ENCODE assay signal across 8 mouse cellular contexts in genomic region chr7:133121080-133121607, GRCm38 (mm10). TPM values are rescaled to one million over a fixed set of nuclear protein-coding genes. Genes with fewer than 3 reads are reported as not detected.
A peak's percentile ranks its signal among the peaks of the same experiment; 100 is the strongest.
DNase-seq lines count a peak whose midpoint lies in the region; ATAC-seq and TF ChIP-seq lines count a peak whose summit lies in the region.

No protein-coding gene starts in this region.

- TF ChIP-seq CTCF in heart, postnatal 0 days (IDR thresholded peaks at IDR 0.05; ENCODE audit: low read depth): no peak
- TF ChIP-seq CTCF in MEL (IDR thresholded peaks at IDR 0.05 in 2 of 3, conservative IDR thresholded peaks at IDR 0.05 in 1 of 3; ENCODE audit: control insufficient read depth in 1 of 3, insufficient read depth in 1 of 3, low read depth in 2 of 3, low read length in 3 of 3, poor library complexity in 1 of 3, severe bottlenecking in 1 of 3): no peak
- no peak for TF ChIP-seq CTCF in forebrain, postnatal 0 days (IDR thresholded peaks at IDR 0.05; ENCODE audit: low read depth)

- no peak for TF ChIP-seq RAD21 in MEL (IDR thresholded peaks at IDR 0.05; ENCODE audit: low read depth, low read length)

- TF ChIP-seq EP300 in heart, postnatal 0 days (IDR thresholded peaks at IDR 0.05; ENCODE audit: low read depth): no peak
- peak in 1 of 2 experiments; percentile 47; a peak in 2 of 4 replicates for TF ChIP-seq EP300 in MEL (IDR thresholded peaks at IDR 0.05; ENCODE audit: low read depth in 1 of 2, low read length in 2 of 2)

- no peaks in the 10 kb centered on the region for H3K27me3 ChIP-seq in heart, postnatal 0 days (ENCODE audit: control insufficient read depth, insufficient read depth, low read length)
- no peaks in the 10 kb centered on the region for H3K27me3 ChIP-seq in MEL (ENCODE audit: control insufficient read depth in 1 of 2, insufficient read depth in 2 of 2, low read length in 2 of 2)
- no peaks in the 10 kb centered on the region; the same call in 1 of the 2 replicates for H3K27me3 ChIP-seq in forebrain, postnatal 0 days (ENCODE audit: insufficient read depth, low read length)
- peaks cover 14% of the 10 kb centered on the region for H3K27me3 ChIP-seq in midbrain, embryonic 10.5 days (ENCODE audit: low read depth, poor library complexity, severe bottlenecking)

- peaks cover 66% of the 10 kb centered on the region for H3K79me2 ChIP-seq in MEL (ENCODE audit: control insufficient read depth, insufficient read depth, low read length, poor library complexity)

- H3K4me3 ChIP-seq in heart, postnatal 0 days (ENCODE audit: low read depth, low read length): peak overlapping the region; percentile 93
- H3K4me3 ChIP-seq in MEL (ENCODE audit: control insufficient read depth in 1 of 2, insufficient read depth in 1 of 2, low read depth in 2 of 2, low read length in 2 of 2): peak overlapping the region; percentile 97
- peak overlapping the region; percentile 79 for H3K4me3 ChIP-seq in forebrain, postnatal 0 days (ENCODE audit: low read depth, low read length)
- H3K4me3 ChIP-seq in midbrain, embryonic 10.5 days: peak overlapping the region; percentile 97

- peaks cover 43% of the 10 kb centered on the region for H3K4me1 ChIP-seq in heart, postnatal 0 days (ENCODE audit: control insufficient read depth, insufficient read depth)
- H3K4me1 ChIP-seq in MEL (ENCODE audit: control insufficient read depth in 1 of 2, insufficient read depth in 2 of 2, low read length in 2 of 2): peaks cover 0 to 12% of the 10 kb centered on the region in 2 experiments; a peak in 3 of 4 replicates
- H3K4me1 ChIP-seq in forebrain, postnatal 0 days (ENCODE audit: insufficient read depth): peaks cover 4% of the 10 kb centered on the region
- peaks cover 68% of the 10 kb centered on the region for H3K4me1 ChIP-seq in midbrain, embryonic 10.5 days

- no peak for DNase-seq in heart, postnatal 0 days (ENCODE audit: low spot score)
- no peak for DNase-seq in heart, adult 11 months
- DNase-seq in MEL (ENCODE audit: low read depth, low spot score) (peak; percentile 63), adipocyte (ENCODE audit: low spot score) (no peak)
- no peak for DNase-seq in forebrain, postnatal 0 days
- no peak for DNase-seq in midbrain, embryonic 10.5 days (ENCODE audit: low spot score)
- DNase-seq in c-Kit-positive CD71-positive TER-119-positive erythroid progenitor cells, embryonic 14.5 days (ENCODE audit: low spot score): no peak
- DNase-seq in B cell, adult 2 months: no peak

- peak overlapping the region; percentile 97 for H3K27ac ChIP-seq in heart, postnatal 0 days (ENCODE audit: low read depth)
- H3K27ac ChIP-seq in MEL (ENCODE audit: control insufficient read depth, low read depth, low read length): peak overlapping the region; percentile 60
- H3K27ac ChIP-seq in forebrain, postnatal 0 days (ENCODE audit: low read depth, low read length): peak overlapping the region; percentile 89
- peak overlapping the region; percentile 100 for H3K27ac ChIP-seq in midbrain, embryonic 10.5 days (replicated peaks)

- WGBS in heart, postnatal 0 days: 5% methylated on average over 14 of the region's 14 CpGs
- 3% methylated on average over 14 of the region's 14 CpGs for WGBS in forebrain, postnatal 0 days
- 1% methylated on average over 14 of the region's 14 CpGs for WGBS in midbrain, embryonic 10.5 days

- TF ChIP-seq POLR2A in MEL (IDR thresholded peaks at IDR 0.05; ENCODE audit: control insufficient read depth in 1 of 2, insufficient read depth in 1 of 2, low read depth in 1 of 2, low read length in 2 of 2, poor library complexity in 1 of 2): no peak

- no peak for ATAC-seq in heart, postnatal 0 days (ENCODE audit: insufficient read depth, low read depth)
- ATAC-seq in forebrain, postnatal 0 days: no peak

- peak overlapping the region; percentile 97 for H3K9ac ChIP-seq in heart, postnatal 0 days (replicated peaks; ENCODE audit: low read depth, low read length)
- peak overlapping the region; percentile 78 for H3K9ac ChIP-seq in MEL (ENCODE audit: control insufficient read depth, low read depth, low read length, poor library complexity, severe bottlenecking)
- peak overlapping the region; percentile 80 for H3K9ac ChIP-seq in forebrain, postnatal 0 days

- peak overlapping the region; percentile 68 for H3K4me2 ChIP-seq in heart, postnatal 0 days (ENCODE audit: low read depth, low read length)
- peak overlapping the region; percentile 99 for H3K4me2 ChIP-seq in forebrain, postnatal 0 days (ENCODE audit: low read depth)

- no peaks in the 10 kb centered on the region for H3K36me3 ChIP-seq in heart, postnatal 0 days (replicated peaks; ENCODE audit: control insufficient read depth, insufficient read depth, low read length)
- peaks cover 2 to 17% of the 10 kb centered on the region in 2 experiments; a peak in 3 of 4 replicates for H3K36me3 ChIP-seq in MEL (ENCODE audit: control insufficient read depth in 1 of 2, insufficient read depth in 2 of 2, low read length in 2 of 2)
- no peaks in the 10 kb centered on the region for H3K36me3 ChIP-seq in forebrain, postnatal 0 days (ENCODE audit: insufficient read depth)
- no peaks in the 10 kb centered on the region for H3K36me3 ChIP-seq in midbrain, embryonic 10.5 days

- no peaks in the 10 kb centered on the region for H3K9me3 ChIP-seq in heart, postnatal 0 days (replicated peaks; ENCODE audit: control insufficient read depth, low read length)
- no peaks in the 10 kb centered on the region for H3K9me3 ChIP-seq in MEL (replicated peaks; ENCODE audit: insufficient read depth, low read length)
- H3K9me3 ChIP-seq in forebrain, postnatal 0 days (ENCODE audit: low read length): no peaks in the 10 kb centered on the region
- no peaks in the 10 kb centered on the region for H3K9me3 ChIP-seq in midbrain, embryonic 10.5 days (replicated peaks)

TF ChIP-seq in MEL, 35 proteins besides CTCF, POLR2A, EP300 and RAD21:
- TF ChIP-seq ZNF384 (IDR thresholded peaks at IDR 0.05; ENCODE audit: low read depth, low read length): peak; percentile 73
- 0 out of 2 replicates have a peak, but pooled peaks have one; percentile 3 for TF ChIP-seq NELFE (IDR thresholded peaks at IDR 0.05; ENCODE audit: low read depth, low read length)
- TF ChIP-seq MAX (IDR thresholded peaks at IDR 0.05; ENCODE audit: low read length): peak; percentile 61
- no peak for TF ChIP-seq UBTF (IDR thresholded peaks at IDR 0.05; ENCODE audit: borderline replicate concordance, insufficient read depth, low read depth, low read length)
- TF ChIP-seq MXI1 (IDR thresholded peaks at IDR 0.05; ENCODE audit: low read depth, low read length): peak; percentile 42
- TF ChIP-seq CHD1 (IDR thresholded peaks at IDR 0.05; ENCODE audit: low read depth, low read length): peak; percentile 79; the same call in 1 of the 2 replicates
- TF ChIP-seq RCOR1 (IDR thresholded peaks at IDR 0.05; ENCODE audit: low read depth, low read length): peak; percentile 41; the same call in 1 of the 2 replicates
- no peak for TF ChIP-seq CHD2 (IDR thresholded peaks at IDR 0.05; ENCODE audit: low read length)
- TF ChIP-seq MAZ (IDR thresholded peaks at IDR 0.05; ENCODE audit: low read depth, low read length): 0 out of 2 replicates have a peak, but pooled peaks have one; percentile 1
- TF ChIP-seq ELF1 (IDR thresholded peaks at IDR 0.05; ENCODE audit: low read depth, low read length): no peak
- TF ChIP-seq USF2 (IDR thresholded peaks at IDR 0.05; ENCODE audit: borderline replicate concordance in 1 of 2, insufficient read depth in 1 of 2, low read depth in 1 of 2, low read length in 2 of 2): no peak
- TF ChIP-seq ETS1 (IDR thresholded peaks at IDR 0.05; ENCODE audit: low read depth, low read length): no peak
- no peak for TF ChIP-seq MAFK (IDR thresholded peaks at IDR 0.05; ENCODE audit: borderline replicate concordance, low read depth, low read length)
- TF ChIP-seq BHLHE40 (IDR thresholded peaks at IDR 0.05; ENCODE audit: borderline replicate concordance, low read depth, low read length): no peak
- TF ChIP-seq ZMIZ1 (IDR thresholded peaks at IDR 0.05; ENCODE audit: low read depth, low read length): no peak
- TF ChIP-seq JUND (IDR thresholded peaks at IDR 0.05; ENCODE audit: low read depth, low read length): no peak
- TF ChIP-seq MYC (IDR thresholded peaks at IDR 0.05; ENCODE audit: low read depth, low read length): peak; percentile 72; the same call in 1 of the 2 replicates
- TF ChIP-seq SIN3A (IDR thresholded peaks at IDR 0.05; ENCODE audit: low read length): peak; percentile 55
- no peak for TF ChIP-seq SMC3 (IDR thresholded peaks at IDR 0.05; ENCODE audit: low read depth, low read length)
- no peak for TF ChIP-seq HCFC1 (IDR thresholded peaks at IDR 0.05; ENCODE audit: low read depth, low read length)
- TF ChIP-seq ZKSCAN1 (IDR thresholded peaks at IDR 0.05; ENCODE audit: low read depth, low read length): no peak
- no peak for TF ChIP-seq TBP (IDR thresholded peaks at IDR 0.05; ENCODE audit: low read depth, low read length)
- no peak for TF ChIP-seq TAL1 (IDR thresholded peaks at IDR 0.05; ENCODE audit: low read length)

RNA-seq across cellular contexts. Expression of gene Fgfr2, which starts 2.0 kb away (rescaled TPM):
- total RNA-seq in heart, postnatal 0 days (2014; rRNA removed; ENCODE audit: low replicate concordance): 10.0 and 11.5 TPM in 2 replicates
- 3.8 TPM in 2 replicates for polyA plus RNA-seq in heart, postnatal 0 days (2015; fragmentation: Nextera tagmentation; extraction: Ambion mirVana)
- not detected in 2 replicates for total RNA-seq in MEL (2012; rRNA removed)
- not detected for polyA plus RNA-seq in MEL (2012; ENCODE audit: insufficient read depth in 1 of 2, insufficient read length in 2 of 2, low read depth in 1 of 2, low replicate concordance in 2 of 2, missing spikeins in 1 of 2)
- 36.9 and 47.6 TPM in 2 replicates for total RNA-seq in forebrain, postnatal 0 days (2014; rRNA removed)
- polyA plus RNA-seq in forebrain, postnatal 0 days (2015; fragmentation: Nextera tagmentation; extraction: Ambion mirVana): 13.4 and 17.1 TPM in 2 replicates
- polyA plus RNA-seq in midbrain, embryonic 10.5 days (2016; fragmentation: Nextera tagmentation; extraction: Ambion mirVana): 97.0 and 99.3 TPM in 2 replicates

RNA-seq across cellular contexts. Expression of gene Ctbp2, which starts 3.0 kb away (rescaled TPM):
- total RNA-seq in heart, postnatal 0 days (2014; rRNA removed; ENCODE audit: low replicate concordance): 66.6 and 71.3 TPM in 2 replicates
- polyA plus RNA-seq in heart, postnatal 0 days (2015; fragmentation: Nextera tagmentation; extraction: Ambion mirVana): 27.0 and 27.9 TPM in 2 replicates
- total RNA-seq in MEL (2012; rRNA removed): 61.5 and 74.9 TPM in 2 replicates
- polyA plus RNA-seq in MEL (2012; ENCODE audit: insufficient read depth in 1 of 2, insufficient read length in 2 of 2, low read depth in 1 of 2, low replicate concordance in 2 of 2, missing spikeins in 1 of 2): 10 to 100 TPM in 1 of 2 experiments, not detected in 1; 90.7 TPM
- 63.3 and 80.3 TPM in 2 replicates for total RNA-seq in forebrain, postnatal 0 days (2014; rRNA removed)
- polyA plus RNA-seq in forebrain, postnatal 0 days (2015; fragmentation: Nextera tagmentation; extraction: Ambion mirVana): 32.4 and 35.2 TPM in 2 replicates
- polyA plus RNA-seq in midbrain, embryonic 10.5 days (2016; fragmentation: Nextera tagmentation; extraction: Ambion mirVana): 113 and 118 TPM in 2 replicates
